Mouse (Mus musculus) urinary bladder, postnatal 4 days (tissue): Measurements from ENCODE around the gene Slco1a1.
"Not testable (repeated sequence)": the region's sequence is repeated elsewhere in the genome, so short reads cannot be mapped to it uniquely, and the experiment has no call there.

Experiments used
- DNase-seq, 2 experiments: peaks; one replicate each; pipeline ENCODE4 v3.0.0; 2021 to 2022; ENCODE audit warnings: low spot score in 2 of 2

The Slco1a1 gene

GRCm38 (mm10) chr6:141946862-141947261 is at the start of gene Slco1a1:
Gene Slco1a1, minus strand, starts transcription at chr6:141946962.
- DNase-seq: no peak

- no peak for DNase-seq
These were observed 40.0 kb upstream of the Slco1a1 start for GRCm38 (mm10) chr6:141986772-141987171.

GRCm38 (mm10) chr6:141984644-141985043 is 37.9 kb upstream of the Slco1a1 start:
- DNase-seq: no peak

- DNase-seq: no peak
These were observed 15.7 kb upstream of the Slco1a1 start for GRCm38 (mm10) chr6:141962420-141962819.

- DNase-seq: no peak
These were observed 15.1 kb upstream of the Slco1a1 start for GRCm38 (mm10) chr6:141961861-141962260.

GRCm38 (mm10) chr6:141960482-141960881 is 13.7 kb upstream of the Slco1a1 start:
- no peak for DNase-seq

GRCm38 (mm10) chr6:141940451-141940850 is 6.3 kb downstream of the Slco1a1 start:
- no peak for DNase-seq

GRCm38 (mm10) chr6:141898197-141898596 is 48.6 kb downstream of the Slco1a1 start:
- DNase-seq: no peak

GRCm38 (mm10) chr6:141889723-141890122 is 57.0 kb downstream of the Slco1a1 start:
- DNase-seq: no peak

GRCm38 (mm10) chr6:141888248-141888647 is 58.5 kb downstream of the Slco1a1 start:
- DNase-seq: no peak

- DNase-seq: no peak
These were observed 64.2 kb downstream of the Slco1a1 start for GRCm38 (mm10) chr6:141882581-141882980.

GRCm38 (mm10) chr6:141875742-141876141 is 71.0 kb downstream of the Slco1a1 start:
- DNase-seq: not testable (repeated sequence)

- DNase-seq: no peak
These were observed 75.1 kb downstream of the Slco1a1 start for GRCm38 (mm10) chr6:141871711-141872110.

- DNase-seq: no peak
These were observed 78.0 kb downstream of the Slco1a1 start for GRCm38 (mm10) chr6:141868735-141869134.

GRCm38 (mm10) chr6:141866026-141866425 is 80.7 kb downstream of the Slco1a1 start:
- DNase-seq: no peak

GRCm38 (mm10) chr6:141857735-141858531 is 88.8 kb downstream of the Slco1a1 start:
- no peak for DNase-seq
